Mouse (Mus musculus): ENCODE results near the gene Orc4. TPM values are rescaled to one million over a fixed set of nuclear protein-coding genes. Genes with fewer than 3 reads are reported as not detected.
"Not testable (repeated sequence)": the region's sequence is repeated elsewhere in the genome, so short reads cannot be mapped to it uniquely, and the experiment has no call there.

Orc4 gene
- polyA plus RNA-seq, 1 experiment from 2014 or later: 59.7 TPM

DNA sequence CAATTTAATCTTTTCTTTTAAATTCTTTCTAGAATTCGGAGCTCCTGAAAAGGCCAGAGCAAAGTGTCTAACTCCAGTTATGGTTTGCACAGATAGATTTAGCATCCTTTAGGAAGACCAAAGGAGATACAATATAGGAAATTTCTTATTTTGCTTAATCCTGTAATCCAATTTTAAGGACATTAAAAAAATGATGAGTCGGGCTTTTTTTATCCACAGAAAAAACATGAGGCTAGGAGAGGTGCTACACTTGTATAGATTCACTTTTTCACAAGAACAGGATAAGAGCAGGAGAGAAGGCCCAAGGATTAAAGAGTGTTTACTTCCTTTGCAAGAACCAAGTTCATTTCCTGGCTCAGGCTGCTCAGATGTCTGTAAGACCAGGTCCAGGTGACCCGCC is 54.9 kb downstream of the Orc4 start:
- ATAC-seq: no peak
- no peaks in the 10 kb centered on the region for H3K27me3 ChIP-seq (replicated peaks)

DNA sequence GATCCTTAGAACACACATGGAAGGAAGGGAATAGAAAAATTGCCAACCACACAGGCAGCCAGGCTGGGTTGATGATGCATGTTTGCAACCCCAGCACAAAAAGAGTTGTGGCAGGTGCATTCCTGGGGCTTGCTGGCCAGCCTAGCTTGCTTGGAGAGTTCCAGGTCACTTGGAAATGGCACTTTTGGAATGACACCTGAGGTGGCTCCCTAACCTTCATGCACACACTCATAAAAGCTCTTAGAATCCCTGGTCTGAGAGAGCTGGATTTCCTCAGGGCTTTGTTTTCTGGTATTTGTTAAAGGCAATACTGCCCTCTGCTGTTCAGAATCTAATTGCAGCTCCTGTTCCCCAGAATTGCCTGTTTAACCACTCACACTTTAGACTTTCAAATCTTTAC is 64.1 kb downstream of the Orc4 start:
- no peaks in the 10 kb centered on the region for H3K9me3 ChIP-seq (replicated peaks)
- no peak overlapping the region for H3K9ac ChIP-seq
- no peak overlapping the region for H3K4me3 ChIP-seq
- H3K4me1 ChIP-seq: no peaks in the 10 kb centered on the region
- H3K27ac ChIP-seq: no peak overlapping the region
- ATAC-seq: no peak
- no peaks in the 10 kb centered on the region for H3K27me3 ChIP-seq (replicated peaks)
- H3K4me2 ChIP-seq: no peak overlapping the region
- H3K36me3 ChIP-seq: no peaks in the 10 kb centered on the region

More for the DNA sequence above, 54.9 kb downstream of the Orc4 start:
- no peak overlapping the region for H3K9ac ChIP-seq
- no peak overlapping the region for H3K27ac ChIP-seq
- H3K4me2 ChIP-seq: no peak overlapping the region
- peaks cover 13% of the 10 kb centered on the region for H3K36me3 ChIP-seq
- no peak overlapping the region for H3K4me3 ChIP-seq
- no peaks in the 10 kb centered on the region for H3K4me1 ChIP-seq
- 83% methylated on average over 3 of the region's 3 CpGs for WGBS (ENCODE audit: insufficient replicate concordance)
- no peaks in the 10 kb centered on the region for H3K9me3 ChIP-seq (replicated peaks)

DNA sequence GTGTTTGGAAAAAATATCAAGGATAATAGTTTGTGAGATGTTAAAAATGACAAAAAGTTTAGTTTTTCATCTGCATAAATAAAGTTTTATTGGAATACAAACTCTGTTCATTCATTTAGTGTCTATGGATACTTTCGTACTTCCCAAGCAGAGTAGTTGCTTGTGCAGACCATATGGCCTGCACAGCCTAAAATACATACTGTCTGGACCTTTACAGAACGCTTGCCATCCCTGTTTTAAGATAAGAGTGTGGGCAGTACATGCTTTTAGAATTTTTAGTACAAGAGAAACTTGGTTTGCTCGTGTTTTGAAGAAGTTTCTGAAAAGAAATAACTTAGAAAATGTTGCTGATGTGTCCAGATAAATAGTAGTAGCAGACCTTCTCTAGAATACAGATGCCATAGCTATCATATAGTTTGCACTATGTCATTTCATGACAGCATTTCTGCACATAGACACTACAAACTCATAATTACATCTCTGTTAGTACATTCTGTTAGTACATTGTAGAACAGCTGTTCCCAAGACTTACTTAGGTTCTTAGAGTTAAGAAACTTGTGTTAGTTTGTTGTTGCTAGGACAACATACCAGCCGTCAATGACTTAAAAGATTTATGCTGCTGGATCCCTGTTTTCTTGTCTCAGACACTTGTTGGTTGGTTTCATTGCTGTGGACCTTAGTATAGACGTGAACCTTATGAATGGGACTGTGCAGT is 81.7 kb downstream of the Orc4 start:
- Histone ChIP-seq H3K4me3 (no peak overlapping the region), H3K9ac (no peak overlapping the region), H3K4me2 (no peak overlapping the region), H3K27me3 (replicated peaks) (no peaks in the 10 kb centered on the region), H3K4me1 (no peaks in the 10 kb centered on the region), H3K9me3 (replicated peaks) (no peaks in the 10 kb centered on the region), H3K36me3 (no peaks in the 10 kb centered on the region), H3K27ac (no peak overlapping the region)
- ATAC-seq: no peak
- WGBS (ENCODE audit: insufficient replicate concordance): 62% methylated on average over 5 of the region's 5 CpGs

DNA sequence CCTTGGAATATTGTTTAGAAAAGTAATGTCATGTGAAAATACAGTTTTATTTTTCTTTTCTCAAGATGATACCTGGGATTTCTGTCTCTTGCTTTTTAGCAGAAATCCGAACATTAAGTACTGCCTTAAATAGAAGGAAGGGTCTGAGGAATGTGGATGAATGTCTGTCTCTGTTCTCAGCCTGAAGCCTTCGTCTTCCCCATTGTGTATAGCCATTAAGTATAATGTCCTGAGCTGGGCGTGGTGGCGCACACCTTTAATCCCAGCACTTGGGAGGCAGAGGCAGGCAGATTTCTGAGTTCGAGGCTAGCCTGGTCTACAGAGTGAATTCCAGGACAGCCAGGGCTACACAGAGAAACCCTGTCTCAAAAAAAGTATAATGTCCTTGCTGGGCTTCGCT is 84.5 kb downstream of the Orc4 start:
- 74% methylated on average over 6 of the region's 6 CpGs for WGBS (ENCODE audit: insufficient replicate concordance)
- not testable (repeated sequence) for H3K27me3 ChIP-seq (replicated peaks); H3K9ac ChIP-seq; H3K4me3 ChIP-seq; H3K36me3 ChIP-seq; H3K4me2 ChIP-seq; ATAC-seq; H3K27ac ChIP-seq; H3K9me3 ChIP-seq (replicated peaks); H3K4me1 ChIP-seq

Other genes starting within 250 kb of the Orc4 start
- gene Acvr2a, start 136.2 kb downstream of the Orc4 start, polyA plus RNA-seq (2016; fragmentation: Nextera tagmentation; extraction: Ambion mirVana): 3.9 and 4.6 TPM in 2 replicates
- 10.3 and 10.7 TPM in 2 replicates for gene Mbd5, start 769 bp downstream of the Orc4 start, polyA plus RNA-seq (2016; fragmentation: Nextera tagmentation; extraction: Ambion mirVana)